Mouse (Mus musculus): ENCODE data around the gene Rala.
"Not testable (repeated sequence)": the region's sequence is repeated elsewhere in the genome, so short reads cannot be mapped to it uniquely, and the experiment has no call there.

The Rala gene

DNA sequence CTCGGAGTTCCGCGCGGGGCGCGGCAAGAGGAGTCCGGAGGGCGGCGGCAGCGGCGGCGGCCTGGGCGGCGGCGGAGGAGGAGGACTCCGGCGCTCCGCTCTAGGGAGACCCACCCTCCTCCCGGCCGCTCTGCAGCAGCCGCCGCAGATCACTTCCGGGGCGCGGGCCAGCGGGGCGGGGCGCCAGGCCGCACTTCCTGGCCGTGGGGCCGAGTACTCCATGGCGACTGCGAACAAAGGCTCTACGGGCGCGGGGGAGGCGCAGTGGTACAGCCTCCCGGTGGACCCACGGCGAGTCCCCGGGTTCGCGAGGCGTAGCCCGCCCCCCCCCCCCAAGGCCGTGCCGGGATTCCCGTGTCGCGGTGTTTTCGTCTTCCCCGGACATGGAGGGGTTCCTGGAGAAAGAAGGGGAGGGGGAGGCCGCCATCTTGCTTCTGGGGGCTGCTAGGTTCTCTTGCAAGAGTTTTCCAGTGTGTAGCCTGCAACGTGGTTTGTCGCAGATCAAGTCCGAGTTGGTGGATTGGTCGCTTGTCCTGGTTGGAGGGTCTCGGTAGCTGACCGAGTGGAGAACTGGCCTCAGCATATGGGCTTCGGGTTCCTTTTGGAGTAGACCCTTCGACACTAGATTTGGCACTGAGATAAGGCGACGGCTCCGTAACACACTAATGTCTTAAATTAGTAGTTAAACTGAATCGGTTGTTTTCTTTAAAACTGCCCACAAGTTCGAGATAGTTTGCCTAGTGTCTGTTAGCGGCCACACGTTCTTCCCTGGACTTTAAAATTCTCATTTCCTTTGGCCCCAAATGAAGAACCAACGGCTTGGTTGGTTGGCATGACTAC, at the start of gene Rala:
Gene Rala (minus strand): TSS at position 162 of the 840 bp plus-strand sequence.
- DNase-seq: peak; percentile 91

GRCm38 (mm10) chr13:17993515-17993847, 49.4 kb upstream of the Rala start:
- no peak for DNase-seq

- peak; percentile 86 for DNase-seq
Observed at GRCm38 (mm10) chr13:17992697-17993514, 48.9 kb upstream of the Rala start, which contains the start of gene Yae1d1. Yae1d1 (minus strand) TSS chr13:17993349.

- no peak for DNase-seq
Observed at GRCm38 (mm10) chr13:17992009-17992408, 48.0 kb upstream of the Rala start.

GRCm38 (mm10) chr13:17983194-17983593, 39.2 kb upstream of the Rala start:
- peak; percentile 56 for DNase-seq

- no peak for DNase-seq
Observed at GRCm38 (mm10) chr13:17982634-17983033, 38.6 kb upstream of the Rala start.

DNA sequence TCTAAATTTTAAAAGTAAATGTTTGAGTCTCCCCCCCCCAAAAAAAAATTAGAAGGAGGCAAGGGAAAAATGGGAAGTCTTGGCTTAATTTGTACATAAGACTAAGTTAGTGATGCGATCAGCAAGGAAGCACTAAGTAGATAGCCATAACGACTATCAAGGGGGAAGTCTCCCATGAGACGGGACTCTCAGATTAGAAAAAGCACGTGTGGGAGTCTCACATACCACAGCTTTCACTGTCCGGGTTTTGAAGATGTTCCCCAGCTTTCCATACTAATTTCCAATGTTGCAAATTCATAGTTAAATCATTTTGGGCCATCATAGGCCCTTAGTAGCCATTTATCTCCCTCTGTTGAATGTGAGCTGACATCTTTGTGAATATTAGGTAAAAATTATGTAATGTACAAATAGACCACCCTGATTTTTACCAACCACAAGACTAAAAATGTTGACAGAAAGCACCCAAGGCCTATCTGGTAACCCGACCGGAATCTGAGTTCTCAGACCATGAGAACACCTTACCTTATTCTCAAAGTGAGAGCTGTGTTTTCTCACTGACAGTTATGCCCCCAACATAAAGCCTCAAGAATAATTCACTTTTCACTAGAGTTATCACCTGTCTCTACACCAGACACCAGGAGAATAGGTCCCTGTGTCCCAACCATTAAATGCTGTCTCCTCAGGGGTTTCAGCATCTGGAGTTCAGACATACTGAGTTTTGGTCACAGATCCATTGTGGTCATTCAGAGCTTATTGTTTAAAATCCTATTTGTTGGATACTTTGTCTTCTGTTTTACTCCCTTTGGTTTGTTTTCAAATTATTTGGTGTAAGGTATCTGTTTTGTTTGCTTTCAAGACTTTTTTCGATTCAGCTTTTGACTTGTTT, 33.1 kb upstream of the Rala start:
- DNase-seq: no peak

DNA sequence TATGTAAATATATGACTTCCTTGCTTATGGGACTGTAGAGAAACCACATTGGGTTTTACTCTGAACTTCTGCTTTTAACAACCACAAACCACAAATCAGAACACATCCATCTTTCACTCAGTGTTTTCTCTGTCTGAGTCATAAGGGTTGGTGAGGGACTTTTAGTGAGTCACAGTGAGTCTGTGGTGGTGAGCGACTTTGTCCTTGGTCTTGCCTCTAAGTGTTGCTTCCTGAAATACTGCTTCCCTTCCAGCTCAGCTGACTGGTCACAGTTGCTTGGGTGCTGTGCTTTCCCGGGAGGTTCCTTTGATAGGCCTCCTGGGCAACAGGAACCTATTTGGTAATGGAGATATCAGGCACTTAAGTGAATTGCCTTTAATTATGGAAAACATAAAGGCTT, 31.9 kb upstream of the Rala start:
- DNase-seq: peak; percentile 35

- DNase-seq: no peak
Observed at GRCm38 (mm10) chr13:17975457-17975856, 31.4 kb upstream of the Rala start.

GRCm38 (mm10) chr13:17974734-17975133, 30.7 kb upstream of the Rala start:
- no peak for DNase-seq

DNA sequence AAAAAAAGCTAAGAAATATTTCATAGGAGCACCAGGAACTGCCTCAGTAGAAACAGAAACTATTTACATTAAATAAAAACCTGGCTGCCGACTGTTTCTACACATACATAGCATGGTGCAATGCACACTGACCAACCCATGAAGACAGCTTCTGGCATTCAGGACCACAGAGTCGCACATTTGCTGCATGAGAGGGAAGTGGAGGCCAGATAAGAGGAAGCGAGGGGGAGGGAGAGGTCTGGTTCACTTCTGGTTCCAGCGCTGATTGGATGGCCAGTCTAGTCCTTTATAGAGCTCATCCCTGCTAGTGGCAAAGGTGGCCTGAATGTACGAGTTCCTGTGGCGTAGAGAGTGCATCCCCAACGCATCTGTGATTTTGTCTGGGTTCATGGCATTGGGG, 16.6 kb upstream of the Rala start:
- DNase-seq: no peak

- DNase-seq: no peak
Observed at GRCm38 (mm10) chr13:17954282-17954681, 10.2 kb upstream of the Rala start.

- DNase-seq: not testable (repeated sequence)
Observed at GRCm38 (mm10) chr13:17950581-17950980, 6.5 kb upstream of the Rala start.

GRCm38 (mm10) chr13:17949555-17949954, 5.5 kb upstream of the Rala start:
- DNase-seq: no peak

DNA sequence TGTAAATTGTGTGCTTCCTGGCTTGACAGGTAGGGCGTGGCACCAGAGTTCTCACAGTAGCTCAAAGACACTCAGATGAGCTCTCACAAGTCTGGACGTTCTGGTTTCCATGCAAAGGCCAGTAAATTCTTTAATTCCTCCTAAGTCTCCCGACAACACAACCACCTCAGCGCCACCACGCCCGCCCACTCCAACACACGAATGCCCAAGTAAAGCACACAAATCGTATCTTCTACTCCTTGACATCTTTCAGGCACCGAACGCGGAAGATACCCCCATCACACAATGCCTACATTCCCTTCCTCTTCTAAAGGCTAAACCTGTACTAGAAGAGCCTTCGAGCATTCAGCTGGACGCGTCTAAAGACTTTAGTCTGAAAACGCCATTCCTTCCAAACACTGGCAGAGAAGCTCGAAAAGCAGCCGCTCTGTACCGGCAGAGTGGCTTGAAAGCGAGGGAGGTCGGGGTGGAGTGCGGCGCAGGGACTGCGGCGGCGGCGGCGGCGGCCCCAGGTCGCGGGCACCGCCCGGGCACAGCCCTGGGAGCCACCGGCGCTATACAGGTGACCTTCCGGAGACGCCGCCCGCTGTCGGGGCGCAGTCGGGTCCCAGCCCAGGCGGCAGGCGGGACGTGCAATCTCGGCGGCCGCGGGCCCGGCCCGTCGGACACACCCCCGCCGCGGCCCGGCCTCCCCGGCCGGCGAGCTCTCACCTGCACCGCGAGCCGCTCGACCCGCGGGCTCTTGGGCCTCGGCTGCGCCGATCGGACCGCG, 547 bp downstream of the Rala start:
- no peak for DNase-seq

GRCm38 (mm10) chr13:17942338-17942737, 1.7 kb downstream of the Rala start:
- no peak for DNase-seq

- no peak for DNase-seq
Observed at GRCm38 (mm10) chr13:17907309-17907708, 36.7 kb downstream of the Rala start.

- no peak for DNase-seq
Observed at GRCm38 (mm10) chr13:17901474-17901873, 42.6 kb downstream of the Rala start.

GRCm38 (mm10) chr13:17900641-17901040, 43.4 kb downstream of the Rala start:
- no peak for DNase-seq

GRCm38 (mm10) chr13:17897040-17897439, 47.0 kb downstream of the Rala start:
- DNase-seq: no peak

DNA sequence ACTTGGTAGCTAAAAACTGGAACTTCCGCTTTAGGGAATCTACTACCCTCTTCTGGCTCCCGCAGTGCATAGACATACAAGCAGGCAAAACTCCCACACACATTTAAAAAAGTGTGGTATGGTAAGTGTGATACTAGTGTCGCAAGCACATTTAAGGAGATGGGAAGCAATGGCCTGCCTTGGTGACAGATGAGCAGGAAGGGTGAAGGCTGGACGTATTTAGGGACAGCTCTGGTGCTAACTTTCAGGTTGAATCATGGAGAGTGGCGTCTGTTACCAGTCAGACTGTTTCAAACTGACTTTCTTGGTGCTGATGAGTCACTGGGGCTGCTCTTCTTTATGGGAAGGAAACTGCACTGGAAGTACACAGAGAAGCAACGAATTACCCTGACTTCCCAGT, 52.5 kb downstream of the Rala start:
- DNase-seq: no peak

- DNase-seq: no peak
Observed at GRCm38 (mm10) chr13:17884211-17884610, 59.8 kb downstream of the Rala start.

All from layer of hippocampus, adult 9-11 months (tissue).